ENCODE assay signal across 25 mouse cellular contexts in the genomic region with DNA sequence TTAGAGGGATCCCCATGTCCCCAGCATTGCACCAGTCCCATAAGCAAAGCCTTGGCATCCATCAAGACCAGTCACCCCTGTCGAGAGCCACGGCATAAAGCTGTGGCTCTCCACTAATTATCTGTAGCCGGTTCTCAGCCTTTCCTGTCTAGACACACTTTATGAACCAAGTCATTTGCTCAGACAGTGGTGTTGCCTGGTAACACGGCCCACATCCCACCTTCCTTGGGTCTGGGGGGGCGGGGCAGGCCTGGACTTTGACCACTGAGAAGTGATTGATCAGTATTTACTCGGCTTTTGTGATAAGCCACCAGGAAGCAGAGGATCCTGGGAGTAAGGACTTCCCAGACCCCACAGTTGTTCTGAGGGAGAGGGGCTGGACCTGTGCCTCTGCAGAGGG. TPM values are rescaled to one million over a fixed set of nuclear protein-coding genes. Genes with fewer than 3 reads are reported as not detected.
DNase-seq lines count a peak whose midpoint lies in the region; ATAC-seq and TF ChIP-seq lines count a peak whose summit lies in the region.
"Had no signal": no experiment of that assay in that cellular context is flagged by ENCODE, and none has a peak within 500 bp of the region (broad histone marks: within the 10 kb centered on the region; RNA-seq: fewer than 3 reads in every experiment).

No protein-coding gene starts in this region.

- no peak overlapping the region for H3K4me3 ChIP-seq in kidney, embryonic 14.5 days (ENCODE audit: low read length)
- H3K4me3 ChIP-seq in intestine, embryonic 14.5 days (ENCODE audit: low read depth, low read length): no peak overlapping the region
- no peak overlapping the region for H3K4me3 ChIP-seq in liver, embryonic 16.5 days (ENCODE audit: low read depth, low read length)
- no peak overlapping the region for H3K4me3 ChIP-seq in stomach, embryonic 16.5 days (replicated peaks; ENCODE audit: low read length)
- H3K4me3 ChIP-seq in forebrain, postnatal 0 days (ENCODE audit: low read depth, low read length): no peak overlapping the region
- H3K4me3 ChIP-seq in hindbrain, embryonic 14.5 days (replicated peaks; ENCODE audit: low read length): no peak overlapping the region
- H3K4me3 ChIP-seq: embryonic facial prominence, embryonic 12.5 days; forebrain, embryonic 12.5 days; gastrocnemius, adult 2 months; heart, embryonic 10.5 days; hindbrain, embryonic 12.5 days had no signal

- 30% methylated on average over 6 of the region's 6 CpGs for WGBS in kidney, embryonic 14.5 days
- WGBS in intestine, embryonic 14.5 days: 29% methylated on average over 6 of the region's 6 CpGs
- WGBS in liver, embryonic 16.5 days (ENCODE audit: insufficient replicate concordance): 11% methylated on average over 6 of the region's 6 CpGs
- 20% methylated on average over 6 of the region's 6 CpGs for WGBS in stomach, embryonic 16.5 days
- WGBS in forebrain, postnatal 0 days: 55% methylated on average over 6 of the region's 6 CpGs
- whole genome bisulfite sequencing in hindbrain, embryonic 14.5 days: 38% methylated on average over 6 of the region's 6 CpGs

- H3K27me3 ChIP-seq in kidney, embryonic 14.5 days (ENCODE audit: control insufficient read depth, insufficient read depth, low read length): no peaks in the 10 kb centered on the region
- H3K27me3 ChIP-seq in intestine, embryonic 14.5 days (replicated peaks; ENCODE audit: control insufficient read depth, insufficient read depth, low read length): no peaks in the 10 kb centered on the region
- H3K27me3 ChIP-seq in liver, embryonic 16.5 days (ENCODE audit: control insufficient read depth, insufficient read depth, low read depth, low read length): no peaks in the 10 kb centered on the region; the same call in 1 of the 2 replicates
- H3K27me3 ChIP-seq in stomach, embryonic 16.5 days (ENCODE audit: control insufficient read depth, insufficient read depth, low read length): no peaks in the 10 kb centered on the region
- H3K27me3 ChIP-seq in forebrain, postnatal 0 days (ENCODE audit: insufficient read depth, low read length): no peaks in the 10 kb centered on the region
- peaks cover 12% of the 10 kb centered on the region; the same call in 1 of the 2 replicates for H3K27me3 ChIP-seq in hindbrain, embryonic 14.5 days (ENCODE audit: control insufficient read depth, insufficient read depth, low read length)

- H3K9me3 ChIP-seq in kidney, embryonic 14.5 days (ENCODE audit: control insufficient read depth, low read length): no peaks in the 10 kb centered on the region
- H3K9me3 ChIP-seq in intestine, embryonic 14.5 days (ENCODE audit: control insufficient read depth, low read length): no peaks in the 10 kb centered on the region
- no peaks in the 10 kb centered on the region for H3K9me3 ChIP-seq in liver, embryonic 16.5 days (replicated peaks; ENCODE audit: control insufficient read depth, low read length)
- H3K9me3 ChIP-seq in stomach, embryonic 16.5 days (replicated peaks; ENCODE audit: control insufficient read depth, low read length): no peaks in the 10 kb centered on the region
- no peaks in the 10 kb centered on the region for H3K9me3 ChIP-seq in forebrain, postnatal 0 days (ENCODE audit: low read length)
- no peaks in the 10 kb centered on the region for H3K9me3 ChIP-seq in hindbrain, embryonic 14.5 days (ENCODE audit: control insufficient read depth, low read length)
- H3K9me3 ChIP-seq: embryonic facial prominence, embryonic 12.5 days; forebrain, embryonic 12.5 days; G1E; heart, embryonic 10.5 days; hindbrain, embryonic 12.5 days had no signal

- no peaks in the 10 kb centered on the region for H3K4me1 ChIP-seq in kidney, embryonic 14.5 days (ENCODE audit: control insufficient read depth, insufficient read depth, low read length)
- peaks cover 3% of the 10 kb centered on the region; the same call in 1 of the 2 replicates for H3K4me1 ChIP-seq in intestine, embryonic 14.5 days (replicated peaks; ENCODE audit: control insufficient read depth, insufficient read depth, low read length)
- H3K4me1 ChIP-seq in liver, embryonic 16.5 days (ENCODE audit: control insufficient read depth, low read depth, low read length): peaks cover 2% of the 10 kb centered on the region
- H3K4me1 ChIP-seq in stomach, embryonic 16.5 days (ENCODE audit: control insufficient read depth, insufficient read depth, low read length): peaks cover 6% of the 10 kb centered on the region; the same call in 1 of the 2 replicates
- H3K4me1 ChIP-seq in forebrain, postnatal 0 days (ENCODE audit: insufficient read depth): no peaks in the 10 kb centered on the region
- no peaks in the 10 kb centered on the region for H3K4me1 ChIP-seq in hindbrain, embryonic 14.5 days (replicated peaks; ENCODE audit: control insufficient read depth, insufficient read depth, low read length)
- H3K4me1 ChIP-seq: embryonic facial prominence, embryonic 12.5 days had no signal

- no peak overlapping the region for H3K27ac ChIP-seq in kidney, embryonic 14.5 days (ENCODE audit: low read depth, low read length)
- no peak overlapping the region for H3K27ac ChIP-seq in intestine, embryonic 14.5 days (ENCODE audit: low read depth)
- no peak overlapping the region for H3K27ac ChIP-seq in liver, embryonic 16.5 days (ENCODE audit: low read length)
- H3K27ac ChIP-seq in stomach, embryonic 16.5 days (ENCODE audit: low read length): no peak overlapping the region
- no peak overlapping the region for H3K27ac ChIP-seq in forebrain, postnatal 0 days (ENCODE audit: low read depth, low read length)
- H3K27ac ChIP-seq in hindbrain, embryonic 14.5 days: no peak overlapping the region
- H3K27ac ChIP-seq: embryonic facial prominence, embryonic 12.5 days; forebrain, embryonic 12.5 days; gastrocnemius, adult 2 months; heart, embryonic 10.5 days; hindbrain, embryonic 12.5 days had no signal

- no peak overlapping the region for H3K4me2 ChIP-seq in kidney, embryonic 14.5 days (replicated peaks; ENCODE audit: low read depth, low read length)
- H3K4me2 ChIP-seq in intestine, embryonic 14.5 days (ENCODE audit: low read length): no peak overlapping the region
- H3K4me2 ChIP-seq in liver, embryonic 16.5 days (ENCODE audit: low read depth, low read length): no peak overlapping the region
- no peak overlapping the region for H3K4me2 ChIP-seq in stomach, embryonic 16.5 days (ENCODE audit: low read depth, low read length)
- no peak overlapping the region for H3K4me2 ChIP-seq in forebrain, postnatal 0 days (ENCODE audit: low read depth)
- H3K4me2 ChIP-seq in hindbrain, embryonic 14.5 days (replicated peaks): no peak overlapping the region
- H3K4me2 ChIP-seq: embryonic facial prominence, embryonic 12.5 days; forebrain, embryonic 12.5 days; hindbrain, embryonic 12.5 days had no signal

- no peak for DNase-seq in kidney, postnatal 14 days
- no peak for DNase-seq in intestine, embryonic 14.5 days (ENCODE audit: low spot score)
- no peak for DNase-seq in forebrain, postnatal 0 days
- no peak for DNase-seq in hindbrain, embryonic 14.5 days (ENCODE audit: low spot score)
- no peak for DNase-seq in heart, adult 18-20 months
- DNase-seq: adrenal gland, postnatal 10 days; B cell, adult 2 months; cerebellum, adult 11-12 months; cerebellum, adult 9-10 months; cerebellum, postnatal 25 days; gastrocnemius, adult 2 months; gastrocnemius, postnatal 36 days; heart, adult 11 months; heart, postnatal 10 days; heart, postnatal 4 days had no signal

- ATAC-seq in kidney, embryonic 14.5 days (ENCODE audit: low FRiP score, low TSS enrichment): 0 out of 2 replicates have a peak, but pooled peaks have one; percentile 22
- 0 out of 2 replicates have a peak, but pooled peaks have one; percentile 26 for ATAC-seq in intestine, embryonic 14.5 days (replicated peaks; ENCODE audit: low FRiP score, low TSS enrichment, low read depth)
- ATAC-seq in liver, embryonic 16.5 days (ENCODE audit: low read depth): 0 out of 2 replicates have a peak, but pooled peaks have one; percentile 7
- peak; percentile 44; the same call in 1 of the 2 replicates for ATAC-seq in stomach, embryonic 16.5 days (ENCODE audit: insufficient read depth, low FRiP score)
- ATAC-seq in forebrain, postnatal 0 days: no peak
- ATAC-seq in hindbrain, embryonic 14.5 days (ENCODE audit: low FRiP score): no peak
- ATAC-seq: CD4-positive, CD25-positive, alpha-beta regulatory T cell, adult 4 months; forebrain, embryonic 16.5 days had no signal

- H3K9ac ChIP-seq in kidney, embryonic 14.5 days (ENCODE audit: low read depth, low read length): no peak overlapping the region
- H3K9ac ChIP-seq in intestine, embryonic 14.5 days (ENCODE audit: low read length): no peak overlapping the region
- H3K9ac ChIP-seq in liver, embryonic 16.5 days (ENCODE audit: low read depth, low read length): no peak overlapping the region
- H3K9ac ChIP-seq in stomach, embryonic 16.5 days (ENCODE audit: low read length): no peak overlapping the region
- no peak overlapping the region for H3K9ac ChIP-seq in forebrain, postnatal 0 days
- H3K9ac ChIP-seq in hindbrain, embryonic 14.5 days: no peak overlapping the region
- H3K9ac ChIP-seq: embryonic facial prominence, embryonic 12.5 days; forebrain, embryonic 12.5 days; hindbrain, embryonic 12.5 days had no signal

- H3K36me3 ChIP-seq in kidney, embryonic 14.5 days (ENCODE audit: control insufficient read depth, insufficient read depth, low read length): no peaks in the 10 kb centered on the region
- H3K36me3 ChIP-seq in intestine, embryonic 14.5 days (ENCODE audit: control insufficient read depth, insufficient read depth, low read length): no peaks in the 10 kb centered on the region
- H3K36me3 ChIP-seq in liver, embryonic 16.5 days (ENCODE audit: control insufficient read depth, insufficient read depth): no peaks in the 10 kb centered on the region
- H3K36me3 ChIP-seq in stomach, embryonic 16.5 days (ENCODE audit: control insufficient read depth, insufficient read depth, low read length): no peaks in the 10 kb centered on the region
- H3K36me3 ChIP-seq in forebrain, postnatal 0 days (ENCODE audit: insufficient read depth): no peaks in the 10 kb centered on the region
- H3K36me3 ChIP-seq in hindbrain, embryonic 14.5 days (replicated peaks; ENCODE audit: control insufficient read depth, insufficient read depth): no peaks in the 10 kb centered on the region
- H3K36me3 ChIP-seq: embryonic facial prominence, embryonic 12.5 days; forebrain, embryonic 12.5 days; G1E; hindbrain, embryonic 12.5 days had no signal

- TF ChIP-seq CTCF in forebrain, postnatal 0 days (IDR thresholded peaks at IDR 0.05; ENCODE audit: low read depth): no peak

RNA-seq across cellular contexts. Expression of a gene that starts 8.4 kb away (rescaled TPM):
- polyA plus RNA-seq in kidney, embryonic 14.5 days (2014; fragmentation: Nextera tagmentation; extraction: Ambion mirVana): 5.4 and 6.3 TPM in 2 replicates
- 18.7 and 19.1 TPM in 2 replicates for polyA plus RNA-seq in intestine, embryonic 14.5 days (2014; fragmentation: Nextera tagmentation; extraction: Ambion mirVana)
- polyA plus RNA-seq in liver, embryonic 16.5 days (2015; fragmentation: Nextera tagmentation; extraction: Ambion mirVana): 25.3 and 29.8 TPM in 2 replicates
- 23.9 and 29.1 TPM in 2 replicates for polyA plus RNA-seq in stomach, embryonic 16.5 days (2015; fragmentation: Nextera tagmentation; extraction: Ambion mirVana)
- 0.31 and 0.48 TPM in 2 replicates for total RNA-seq in forebrain, postnatal 0 days (2014; rRNA removed)
- 1.6 and 1.9 TPM in 2 replicates for polyA plus RNA-seq in forebrain, postnatal 0 days (2015; fragmentation: Nextera tagmentation; extraction: Ambion mirVana)
- 1.2 and 2.0 TPM in 2 replicates for polyA plus RNA-seq in hindbrain, embryonic 14.5 days (2014; fragmentation: Nextera tagmentation; extraction: Ambion mirVana)
- 100 to 1,000 TPM; 126 to 148 TPM for total RNA-seq in heart, adult 18-20 months (2021)
- polyA plus RNA-seq: G1E had no signal

RNA-seq across cellular contexts. Expression of a gene that starts 28.6 kb away (rescaled TPM):
- polyA plus RNA-seq in kidney, embryonic 14.5 days (2014; fragmentation: Nextera tagmentation; extraction: Ambion mirVana): 12.2 and 22.0 TPM in 2 replicates
- polyA plus RNA-seq in intestine, embryonic 14.5 days (2014; fragmentation: Nextera tagmentation; extraction: Ambion mirVana): 19.0 and 25.4 TPM in 2 replicates
- 2.8 and 3.5 TPM in 2 replicates for polyA plus RNA-seq in liver, embryonic 16.5 days (2015; fragmentation: Nextera tagmentation; extraction: Ambion mirVana)
- 23.9 and 25.9 TPM in 2 replicates for polyA plus RNA-seq in stomach, embryonic 16.5 days (2015; fragmentation: Nextera tagmentation; extraction: Ambion mirVana)
- total RNA-seq in forebrain, postnatal 0 days (2014; rRNA removed): 72.6 and 73.1 TPM in 2 replicates
- 23.6 and 31.0 TPM in 2 replicates for polyA plus RNA-seq in forebrain, postnatal 0 days (2015; fragmentation: Nextera tagmentation; extraction: Ambion mirVana)
- polyA plus RNA-seq in hindbrain, embryonic 14.5 days (2014; fragmentation: Nextera tagmentation; extraction: Ambion mirVana): 39.8 and 48.8 TPM in 2 replicates
- total RNA-seq in heart, adult 18-20 months (2021): 10 to 100 TPM; 32.3 to 34.8 TPM

RNA-seq across cellular contexts. Expression of a gene that starts 49.8 kb away (rescaled TPM):
- polyA plus RNA-seq in kidney, embryonic 14.5 days (2014; fragmentation: Nextera tagmentation; extraction: Ambion mirVana): 2.0 and 3.0 TPM in 2 replicates
- 4.6 and 4.9 TPM in 2 replicates for polyA plus RNA-seq in intestine, embryonic 14.5 days (2014; fragmentation: Nextera tagmentation; extraction: Ambion mirVana)
- 2.2 and 3.0 TPM in 2 replicates for polyA plus RNA-seq in liver, embryonic 16.5 days (2015; fragmentation: Nextera tagmentation; extraction: Ambion mirVana)
- polyA plus RNA-seq in stomach, embryonic 16.5 days (2015; fragmentation: Nextera tagmentation; extraction: Ambion mirVana): 7.0 and 7.1 TPM in 2 replicates
- 3.5 and 3.8 TPM in 2 replicates for total RNA-seq in forebrain, postnatal 0 days (2014; rRNA removed)
- polyA plus RNA-seq in forebrain, postnatal 0 days (2015; fragmentation: Nextera tagmentation; extraction: Ambion mirVana): 2.0 and 2.5 TPM in 2 replicates
- 4.9 TPM in 2 replicates for polyA plus RNA-seq in hindbrain, embryonic 14.5 days (2014; fragmentation: Nextera tagmentation; extraction: Ambion mirVana)
- 1 to 10 TPM; 7.6 to 9.1 TPM for total RNA-seq in heart, adult 18-20 months (2021)
- polyA plus RNA-seq: CD4-positive, CD25-positive, alpha-beta regulatory T cell, adult 4 months had no signal

RNA-seq across cellular contexts. Expression of a gene that starts 54.8 kb away (rescaled TPM):
- polyA plus RNA-seq in kidney, embryonic 14.5 days (2014; fragmentation: Nextera tagmentation; extraction: Ambion mirVana): 115 and 180 TPM in 2 replicates
- 128 and 143 TPM in 2 replicates for polyA plus RNA-seq in intestine, embryonic 14.5 days (2014; fragmentation: Nextera tagmentation; extraction: Ambion mirVana)
- polyA plus RNA-seq in liver, embryonic 16.5 days (2015; fragmentation: Nextera tagmentation; extraction: Ambion mirVana): 44.3 and 47.2 TPM in 2 replicates
- 119 and 121 TPM in 2 replicates for polyA plus RNA-seq in stomach, embryonic 16.5 days (2015; fragmentation: Nextera tagmentation; extraction: Ambion mirVana)
- total RNA-seq in forebrain, postnatal 0 days (2014; rRNA removed): 162 and 169 TPM in 2 replicates
- 175 and 214 TPM in 2 replicates for polyA plus RNA-seq in forebrain, postnatal 0 days (2015; fragmentation: Nextera tagmentation; extraction: Ambion mirVana)
- polyA plus RNA-seq in hindbrain, embryonic 14.5 days (2014; fragmentation: Nextera tagmentation; extraction: Ambion mirVana): 155 and 177 TPM in 2 replicates
- total RNA-seq in heart, adult 18-20 months (2021): 10 to 100 TPM; 41.9 to 46.0 TPM

Comparison
In these comparisons a context has a peak if more than half of its experiments do, and no peak if none do; other contexts are left out.
1. ATAC-seq: peak in kidney, embryonic 14.5 days (single experiment), intestine, embryonic 14.5 days (single experiment), liver, embryonic 16.5 days (single experiment) and stomach, embryonic 16.5 days (single experiment); none in forebrain, postnatal 0 days (single experiment) and hindbrain, embryonic 14.5 days (single experiment).